Mouse (Mus musculus) bone marrow, adult 2 months (tissue): ENCODE measurements around the gene Tes3-ps.

Experiments
- CTCF ChIP-seq: fragments of 200-500 bp; IDR thresholded peaks from 2 replicates; pipeline ENCODE4 v1.5.1; 2011; ENCODE audit warnings: low read length, control low read depth; ENCODE audit not compliant: control insufficient read depth, insufficient read depth
- POLR2A ChIP-seq: fragments of 200-500 bp; IDR thresholded peaks from 2 replicates; pipeline ENCODE4 v1.6.1; 2011; ENCODE audit warnings: low read depth, mild to moderate bottlenecking, control low read depth, low read length, borderline replicate concordance; ENCODE audit not compliant: control insufficient read depth

GRCm38 (mm10) chr13:49478851-49479374 is 14.2 kb upstream of the Tes3-ps start:
- TF ChIP-seq CTCF (no peak), POLR2A (no peak)
